ENCODE assay signal across 18 mouse cellular contexts in genomic region chr2:135559933-135560710, GRCm38 (mm10).
DNase-seq lines count a peak whose midpoint lies in the region; ATAC-seq and TF ChIP-seq lines count a peak whose summit lies in the region.
"Had no signal": no experiment of that assay in that cellular context is flagged by ENCODE, and none has a peak within 500 bp of the region (broad histone marks: within the 10 kb centered on the region; RNA-seq: fewer than 3 reads in every experiment).

No protein-coding gene starts in this region.

- no peak for DNase-seq in gastrocnemius, adult 2 months
- no peak for DNase-seq in gastrocnemius, adult 8-10 months (ENCODE audit: low spot score in 2 of 2)
- peak; percentile 33 for DNase-seq in kidney, adult 9 months
- peak; percentile 93 for DNase-seq in R1 (ENCODE audit: low read depth, low spot score)
- DNase-seq in kidney, postnatal 0 days (ENCODE audit: low spot score): peak; percentile 24
- no peak for DNase-seq in thymus, postnatal 10 days (ENCODE audit: low spot score in 2 of 2)
- DNase-seq in layer of hippocampus, adult 18-20 months (ENCODE audit: low spot score in 2 of 2): no peak
- DNase-seq: gastrocnemius, postnatal 10 days; retina, postnatal 1 day had no signal

- ATAC-seq in kidney, embryonic 14.5 days (ENCODE audit: low FRiP score, low TSS enrichment): no peak
- no peak for ATAC-seq in kidney, postnatal 0 days (replicated peaks; ENCODE audit: low FRiP score, low read depth)
- ATAC-seq: forebrain, embryonic 14.5 days; intestine, embryonic 16.5 days had no signal

- H3K27me3 ChIP-seq in kidney, embryonic 14.5 days (ENCODE audit: control insufficient read depth, insufficient read depth, low read length): no peaks in the 10 kb centered on the region
- no peaks in the 10 kb centered on the region for H3K27me3 ChIP-seq in kidney, postnatal 0 days (ENCODE audit: insufficient read depth, low read length)
- H3K27me3 ChIP-seq: hindbrain, embryonic 13.5 days; neural tube, embryonic 13.5 days; stomach, embryonic 15.5 days had no signal

- peak overlapping the region; percentile 82 for H3K27ac ChIP-seq in gastrocnemius, adult 2 months
- H3K27ac ChIP-seq in kidney, embryonic 14.5 days (ENCODE audit: low read depth, low read length): no peak overlapping the region
- no peak overlapping the region for H3K27ac ChIP-seq in kidney, postnatal 0 days
- H3K27ac ChIP-seq: hindbrain, embryonic 13.5 days; limb, embryonic 10.5 days; liver, embryonic 14.5 days; neural tube, embryonic 13.5 days; stomach, embryonic 15.5 days had no signal

- no peak overlapping the region for H3K9ac ChIP-seq in kidney, embryonic 14.5 days (ENCODE audit: low read depth, low read length)
- H3K9ac ChIP-seq in kidney, postnatal 0 days (ENCODE audit: low read depth, low read length): no peak overlapping the region
- H3K9ac ChIP-seq: hindbrain, embryonic 13.5 days; liver, embryonic 14.5 days; neural tube, embryonic 13.5 days; stomach, embryonic 15.5 days had no signal

- intact Hi-C loops in gastrocnemius, adult 2 months (cut with DNase I): loop anchor here (2.0 to 10.0 kb wide), 4 partner anchors 99 to 365 kb away; partner anchors contain the start of gene Plcb4

- no peak overlapping the region for H3K4me3 ChIP-seq in gastrocnemius, adult 2 months
- H3K4me3 ChIP-seq in kidney, embryonic 14.5 days (ENCODE audit: low read length): no peak overlapping the region
- no peak overlapping the region for H3K4me3 ChIP-seq in kidney, postnatal 0 days (replicated peaks; ENCODE audit: low read depth, low read length)
- H3K4me3 ChIP-seq: hindbrain, embryonic 13.5 days; limb, embryonic 10.5 days; neural tube, embryonic 13.5 days; stomach, embryonic 15.5 days had no signal

- 75% methylated on average over 9 of the region's 9 CpGs for WGBS in kidney, embryonic 14.5 days
- WGBS in kidney, postnatal 0 days: 75% methylated on average over 9 of the region's 9 CpGs

- H3K36me3 ChIP-seq in kidney, embryonic 14.5 days (ENCODE audit: control insufficient read depth, insufficient read depth, low read length): no peaks in the 10 kb centered on the region
- H3K36me3 ChIP-seq in kidney, postnatal 0 days (ENCODE audit: insufficient read depth, low read length): no peaks in the 10 kb centered on the region
- H3K36me3 ChIP-seq: G1E; hindbrain, embryonic 13.5 days; limb, embryonic 10.5 days; neural tube, embryonic 13.5 days; stomach, embryonic 15.5 days had no signal

- TF ChIP-seq CTCF in gastrocnemius, adult 2 months (IDR thresholded peaks at IDR 0.05): no peak
- no peak for TF ChIP-seq CTCF in kidney, postnatal 0 days (IDR thresholded peaks at IDR 0.05; ENCODE audit: low read depth)

- no peaks in the 10 kb centered on the region for H3K4me1 ChIP-seq in kidney, embryonic 14.5 days (ENCODE audit: control insufficient read depth, insufficient read depth, low read length)
- H3K4me1 ChIP-seq in kidney, postnatal 0 days (replicated peaks; ENCODE audit: insufficient read depth, low read length): no peaks in the 10 kb centered on the region
- H3K4me1 ChIP-seq: hindbrain, embryonic 13.5 days; limb, embryonic 10.5 days; neural tube, embryonic 13.5 days; stomach, embryonic 15.5 days had no signal

- no peaks in the 10 kb centered on the region for H3K9me3 ChIP-seq in kidney, embryonic 14.5 days (ENCODE audit: control insufficient read depth, low read length)
- no peaks in the 10 kb centered on the region for H3K9me3 ChIP-seq in kidney, postnatal 0 days (replicated peaks; ENCODE audit: low read length)
- H3K9me3 ChIP-seq: hindbrain, embryonic 13.5 days; limb, embryonic 10.5 days; neural tube, embryonic 13.5 days; stomach, embryonic 15.5 days had no signal

- no peak overlapping the region for H3K4me2 ChIP-seq in kidney, embryonic 14.5 days (replicated peaks; ENCODE audit: low read depth, low read length)
- H3K4me2 ChIP-seq in kidney, postnatal 0 days (ENCODE audit: low read length): no peak overlapping the region
- H3K4me2 ChIP-seq: hindbrain, embryonic 13.5 days; neural tube, embryonic 13.5 days; stomach, embryonic 15.5 days had no signal

Comparison
In these comparisons a context has a peak if more than half of its experiments do, and no peak if none do; other contexts are left out.
1. DNase-seq: peak in kidney, adult 9 months (single experiment), R1 (single experiment) and kidney, postnatal 0 days (single experiment); none in gastrocnemius, adult 2 months (single experiment), gastrocnemius, adult 8-10 months (0 of 2), thymus, postnatal 10 days (0 of 2) and layer of hippocampus, adult 18-20 months (0 of 2).